Mouse (Mus musculus) spleen, adult 18-20 months (tissue): ENCODE measurements around the gene Dnajc11.
A peak's percentile ranks its signal among the peaks of the same experiment; 100 is the strongest.

Experiments
- DNase-seq, 2 experiments: peaks; one replicate each; pipeline ENCODE4 v3.0.0; 2022; ENCODE audit warnings: mixed read lengths in 2 of 2

Gene Dnajc11

DNA sequence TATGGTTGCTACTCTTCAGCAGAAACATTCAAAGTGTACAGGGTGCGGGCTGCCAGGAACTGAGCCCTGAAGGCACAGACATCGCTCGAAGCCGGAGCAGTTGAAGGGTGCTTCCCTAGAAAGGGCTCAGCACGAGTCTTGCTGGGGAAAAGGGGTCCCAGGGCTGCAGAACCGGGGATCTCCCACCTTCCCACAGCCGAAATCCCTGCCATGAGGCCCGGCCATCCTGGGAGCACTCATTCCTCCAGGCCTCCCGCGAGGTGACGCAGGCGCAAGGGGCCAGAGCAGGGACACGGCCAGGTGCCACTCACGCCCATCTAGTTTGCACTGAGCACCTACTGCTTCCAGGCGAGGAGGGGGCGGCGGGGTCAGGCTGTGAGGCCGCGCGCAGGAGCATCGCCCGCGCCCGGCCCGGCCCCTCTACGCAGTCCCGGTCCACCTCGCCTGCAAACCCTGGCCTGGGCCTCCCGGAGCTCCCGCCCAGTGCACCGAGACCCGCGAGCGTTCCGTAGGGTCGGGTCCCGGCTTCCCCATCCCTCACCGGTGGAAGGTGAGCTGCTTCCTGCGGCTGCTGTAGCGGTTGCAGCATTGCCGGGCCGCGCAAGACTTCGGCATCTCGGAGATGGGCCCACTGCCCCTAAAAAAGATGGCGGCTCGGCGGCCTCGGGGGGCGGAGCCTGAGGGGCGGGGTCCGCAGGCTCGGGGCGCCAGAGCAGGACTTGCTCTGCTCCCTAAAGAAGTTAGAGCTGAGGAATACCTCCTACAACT lies 55.0 kb downstream of the Dnajc11 start, which contains the start of gene Thap3:
Gene Thap3, minus strand, starts transcription at position 656 of the 768 bp plus-strand sequence.
- DNase-seq = peak; percentile 75 to 89

DNA sequence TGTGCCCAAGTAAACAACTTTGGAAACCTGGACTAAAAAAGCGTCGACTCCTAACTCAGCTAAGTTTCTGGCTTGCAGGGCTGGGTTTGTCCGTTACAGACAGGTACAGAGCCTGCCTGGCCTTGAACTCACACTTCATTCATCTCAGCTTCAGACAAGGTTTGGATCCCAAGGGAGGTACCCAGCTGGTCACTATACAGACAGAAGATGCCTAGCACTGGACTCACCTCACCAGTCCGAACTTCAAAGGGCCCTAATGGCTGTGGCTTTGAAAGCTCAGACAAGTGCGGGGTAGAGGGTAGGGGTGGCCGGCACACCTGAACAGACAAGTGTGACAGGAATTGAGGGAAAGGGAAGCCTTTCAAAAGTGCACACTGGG lies 55.6 kb downstream of the Dnajc11 start:
- DNase-seq = no peak

GRCm38 (mm10) chr4:151992091-151992490 lies 58.6 kb downstream of the Dnajc11 start:
- DNase-seq = no peak

GRCm38 (mm10) chr4:151993035-151993434 lies 59.5 kb downstream of the Dnajc11 start:
- no peak for DNase-seq

GRCm38 (mm10) chr4:151994228-151995171 lies 61.0 kb downstream of the Dnajc11 start:
- peak in 1 of 2 experiments; percentile 40 for DNase-seq

DNA sequence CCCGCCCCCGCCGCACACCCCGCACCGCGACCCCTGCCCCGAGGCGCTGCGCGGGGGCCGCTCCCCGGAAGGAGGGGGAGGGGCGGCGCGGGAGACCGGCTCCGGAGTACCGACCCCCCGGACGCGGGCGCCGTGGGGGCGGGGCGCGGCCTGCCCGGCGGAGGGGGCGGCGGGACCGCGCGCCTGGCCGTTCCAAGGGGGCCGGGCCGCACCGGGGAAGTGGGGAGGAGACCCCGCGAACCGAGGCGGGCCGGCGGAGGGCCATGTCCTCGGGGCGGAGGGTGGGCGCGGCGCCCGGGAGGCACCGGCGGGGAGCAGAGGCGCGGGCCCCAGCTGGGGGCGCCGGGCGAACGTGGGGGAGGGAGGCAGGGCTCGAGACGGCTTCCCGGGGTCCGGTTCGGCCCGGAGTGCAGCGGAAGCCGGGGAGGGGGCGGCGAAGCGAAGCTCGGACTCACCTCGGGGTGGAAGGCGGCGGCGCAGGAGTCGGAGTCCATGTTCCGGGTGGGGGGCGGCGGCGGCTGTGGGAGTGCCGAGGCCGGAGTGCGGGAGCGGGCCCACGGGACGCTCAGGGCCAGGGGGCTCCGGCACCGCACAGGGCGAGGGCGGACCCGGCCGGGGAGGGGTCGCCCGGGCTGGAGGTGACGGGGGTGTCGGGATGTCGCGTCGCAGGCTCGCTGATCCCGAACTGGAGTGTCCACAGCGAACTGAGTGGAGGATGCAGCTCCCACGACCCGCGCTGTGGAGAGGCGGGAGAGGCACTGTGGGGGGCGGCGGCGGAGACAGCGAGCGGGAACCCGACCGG lies 62.1 kb downstream of the Dnajc11 start:
- peak; percentile 35 to 57 for DNase-seq

GRCm38 (mm10) chr4:151996173-151996950 lies 62.9 kb downstream of the Dnajc11 start, which contains the start of gene Phf13:
TSS of gene Phf13 (minus strand) at chr4:151996258.
- peak; percentile 98 for DNase-seq

- no peak for DNase-seq
Observed at GRCm38 (mm10) chr4:151996951-151997222, 63.4 kb downstream of the Dnajc11 start.

DNA sequence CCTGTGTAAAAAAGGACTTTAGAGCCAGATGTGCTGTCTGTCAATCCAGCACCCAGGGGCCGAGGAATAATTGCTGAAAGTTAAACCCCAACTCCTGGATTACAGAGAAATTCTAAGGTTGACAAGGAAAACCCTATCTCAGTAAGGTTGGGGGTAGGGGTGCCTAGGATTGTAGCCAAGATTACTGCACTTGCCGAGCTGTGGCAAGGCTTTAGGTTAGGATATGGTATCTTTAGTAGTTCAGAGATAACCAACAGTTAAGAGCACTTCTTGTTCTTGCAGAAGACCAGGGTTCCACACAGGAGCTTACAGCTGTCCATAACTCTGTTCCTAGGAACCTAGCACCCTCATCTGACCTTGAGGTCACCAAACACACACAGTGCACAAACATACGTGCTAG lies 64.2 kb downstream of the Dnajc11 start:
- no peak for DNase-seq

- no peak for DNase-seq
Observed at GRCm38 (mm10) chr4:151999481-151999880, 66.0 kb downstream of the Dnajc11 start.

DNA sequence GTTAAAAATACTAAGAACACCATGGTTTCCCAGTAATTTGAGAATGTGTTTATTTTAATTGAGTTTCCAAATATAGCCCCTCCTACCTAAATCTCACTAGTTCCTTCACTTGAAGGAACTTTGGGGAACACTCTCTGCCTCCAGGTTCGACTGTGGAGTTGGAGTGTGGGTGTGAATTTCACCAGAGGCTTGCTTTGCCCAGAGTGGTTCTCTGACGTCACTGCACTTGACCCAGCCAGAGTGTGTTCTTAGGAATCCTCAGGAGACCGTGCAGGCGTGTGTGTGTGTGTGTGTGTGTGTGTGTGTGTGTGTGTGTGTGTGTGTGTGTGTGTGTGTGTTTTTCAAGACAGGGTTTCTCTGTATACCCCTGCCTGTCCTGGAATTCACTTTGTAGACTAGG lies 67.4 kb downstream of the Dnajc11 start:
- DNase-seq = no peak

- DNase-seq = no peak
Observed at GRCm38 (mm10) chr4:152001335-152001734, 67.8 kb downstream of the Dnajc11 start.

- no peak for DNase-seq
Observed at GRCm38 (mm10) chr4:152002063-152002462, 68.6 kb downstream of the Dnajc11 start.

- no peak for DNase-seq
Observed at GRCm38 (mm10) chr4:152006137-152006536, 72.6 kb downstream of the Dnajc11 start.

- DNase-seq = no peak
Observed at GRCm38 (mm10) chr4:152006812-152007211, 73.3 kb downstream of the Dnajc11 start.

DNA sequence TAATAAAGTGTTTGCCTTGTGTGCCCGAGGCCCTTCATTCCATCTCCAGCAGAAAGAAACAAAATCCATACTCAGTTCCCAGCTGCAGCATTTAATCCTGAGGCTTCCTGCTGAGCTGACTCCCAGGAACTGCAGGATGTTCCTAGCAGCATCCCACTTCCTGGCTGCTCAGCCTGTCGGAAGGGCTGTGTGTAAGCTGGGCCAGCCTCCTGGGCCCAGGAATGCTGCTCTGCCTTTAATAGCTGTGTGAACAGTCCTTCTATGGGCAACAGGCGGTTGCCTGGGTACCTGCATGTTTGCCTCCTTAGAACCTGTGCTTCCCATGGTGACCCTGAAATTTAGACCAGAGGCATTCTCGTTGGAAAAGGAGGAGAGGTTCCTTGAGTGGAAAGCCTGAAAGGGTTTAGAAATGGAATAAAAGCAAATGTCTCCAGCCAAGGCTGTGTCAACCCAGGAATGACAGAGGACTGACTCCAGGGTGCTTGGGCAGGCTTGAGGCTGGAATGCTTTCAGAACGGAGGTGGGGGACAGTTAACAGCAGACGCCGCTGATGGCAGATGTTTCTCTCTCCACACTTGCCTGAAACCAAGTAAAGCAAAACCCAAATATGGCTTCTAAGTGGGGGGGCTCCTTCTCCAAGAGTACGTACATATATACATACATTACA lies 74.1 kb downstream of the Dnajc11 start:
- no peak for DNase-seq

DNA sequence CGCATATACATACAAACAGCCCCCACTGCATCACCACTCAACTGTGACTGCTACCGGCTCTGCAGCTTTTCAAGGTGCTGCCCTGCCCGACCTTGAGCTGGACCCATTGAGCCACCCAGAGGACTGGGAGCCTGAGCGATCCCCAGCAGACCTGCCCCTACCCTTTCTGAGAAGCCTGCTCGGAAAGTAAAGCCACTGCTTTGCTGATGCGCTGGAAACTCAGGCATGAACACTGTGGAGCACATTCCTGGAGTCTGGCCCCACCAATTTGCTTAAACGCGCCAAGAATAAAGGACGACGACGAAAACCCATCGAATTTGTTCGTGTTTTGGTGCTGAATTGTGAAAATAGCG lies 74.6 kb downstream of the Dnajc11 start:
- no peak for DNase-seq

DNA sequence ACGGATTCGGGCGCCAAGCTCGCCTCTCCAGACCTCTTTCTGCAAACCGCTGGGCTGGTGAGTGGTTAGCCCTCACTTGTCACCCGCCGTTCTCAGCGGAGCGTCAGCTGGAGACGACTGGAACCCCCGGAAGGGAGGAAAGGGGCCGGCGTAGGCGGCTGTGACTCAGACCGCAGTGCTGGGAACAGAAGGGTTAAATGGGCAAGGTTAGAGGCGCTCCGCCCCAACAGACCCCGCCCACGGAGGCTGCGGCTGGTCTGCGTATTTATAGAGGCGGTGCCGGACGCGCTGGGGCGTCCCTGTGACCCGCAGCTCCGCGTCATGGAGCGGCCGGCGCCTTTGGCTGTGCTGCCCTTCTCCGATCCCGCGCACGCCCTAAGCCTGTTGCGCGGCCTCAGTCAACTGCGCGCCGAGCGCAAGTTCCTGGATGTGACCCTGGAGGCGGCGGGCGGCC lies 75.2 kb downstream of the Dnajc11 start, which contains the start of gene Klhl21:
Gene Klhl21, plus strand, starts transcription at position 182 of the 454 bp plus-strand sequence.
- DNase-seq = peak; percentile 87 to 93

GRCm38 (mm10) chr4:152009076-152010051 lies 75.9 kb downstream of the Dnajc11 start:
- DNase-seq = peak in 1 of 2 experiments; percentile 32

GRCm38 (mm10) chr4:152010091-152010706 lies 76.7 kb downstream of the Dnajc11 start:
- no peak for DNase-seq
